Mouse (Mus musculus) heart, embryonic 14.5 days (tissue): ENCODE measurements around the gene Cdk18. TPM values are rescaled to one million over a fixed set of nuclear protein-coding genes. Genes with fewer than 3 reads are reported as not detected.

Experiments used
- ATAC-seq: fragments of 200-750 bp; cut with Nextera tagmentation; 2 replicates; pipeline ENCODE4 v1.8.0; 2017; ENCODE audit warnings: low read depth, moderate TSS enrichment; ENCODE audit not compliant: insufficient number of reproducible peaks, insufficient read depth, low FRiP score
- H3K27ac ChIP-seq, 2 experiments: fragments of 200-500 bp in 1 of 2; fragments of 300-500 bp in 1 of 2; sonication (generic) in 1 of 2; replicated peaks in 1 of 2; 2 replicates each; pipeline ENCODE4 v1.5.1; 2012 to 2014; ENCODE audit warnings: low read depth in 2 of 2, low read length in 2 of 2, control low read depth in 1 of 2, mild to moderate bottlenecking in 1 of 2, mixed read lengths in 1 of 2; ENCODE audit not compliant: control insufficient read depth in 1 of 2, insufficient read depth in 1 of 2
- H3K27me3 ChIP-seq: fragments of 300-500 bp; sonication (generic); 2 replicates; pipeline ENCODE4 v1.6.1; 2014; ENCODE audit warnings: mild to moderate bottlenecking, low read length, control low read depth; ENCODE audit not compliant: control insufficient read depth, insufficient read depth
- H3K36me3 ChIP-seq: fragments of 300-500 bp; sonication (generic); 2 replicates; pipeline ENCODE4 v1.6.1; 2014; ENCODE audit warnings: mild to moderate bottlenecking, control low read depth, low read length, mixed read lengths; ENCODE audit not compliant: control insufficient read depth, insufficient read depth
- H3K4me1 ChIP-seq, 2 experiments: fragments of 200-500 bp in 1 of 2; fragments of 300-500 bp in 1 of 2; sonication (generic) in 1 of 2; 2 replicates each; pipeline ENCODE4 v1.6.1; 2012 to 2014; ENCODE audit warnings: low read length in 2 of 2, control low read depth in 1 of 2, mixed read lengths in 1 of 2; ENCODE audit not compliant: control insufficient read depth in 2 of 2, insufficient read depth in 2 of 2
- H3K4me2 ChIP-seq: fragments of 300-500 bp; sonication (generic); 2 replicates; pipeline ENCODE4 v1.6.1; 2014; ENCODE audit warnings: mild to moderate bottlenecking, low read length
- H3K4me3 ChIP-seq, 2 experiments: fragments of 200-500 bp in 1 of 2; fragments of 300-500 bp in 1 of 2; sonication (generic) in 1 of 2; 2 replicates each; pipeline ENCODE4 v1.5.1; 2012 to 2014; ENCODE audit warnings: low read length in 2 of 2, mild to moderate bottlenecking in 2 of 2, control low read depth in 1 of 2, low read depth in 1 of 2, moderate library complexity in 1 of 2; ENCODE audit not compliant: control insufficient read depth in 1 of 2, insufficient read depth in 1 of 2
- H3K9ac ChIP-seq: fragments of 300-500 bp; sonication (generic); 2 replicates; pipeline ENCODE4 v1.6.1; 2014; ENCODE audit warnings: mild to moderate bottlenecking, low read length
- H3K9me3 ChIP-seq: fragments of 300-500 bp; sonication (generic); 2 replicates; pipeline ENCODE4 v1.6.1; 2016; ENCODE audit warnings: low read length, control low read depth; ENCODE audit not compliant: control insufficient read depth
- WGBS: fragments of 180-500 bp; shearing (Covaris S2); extraction: QIAGEN DNeasy Blood & Tissue Kit; methylation state at CpG from one replicate; pipeline ENCODE4 v1.1.7; 2014; 5-methylcytosine and 5-hydroxymethylcytosine counted together
- polyA plus RNA-seq: library from polyadenylated mRNA; unstranded; fragments of >200 nt; fragmentation: Nextera tagmentation; extraction: Ambion mirVana; gene quantifications from 2 replicates; pipeline ENCODE4 v1.2.1, GENCODE M21; 2014

Gene Cdk18
- polyA plus RNA-seq, 1 experiment from 2014 or later: 2.9 TPM

GRCm38 (mm10) chr1:132157016-132157781 is 17.7 kb upstream of the Cdk18 start:
- Histone ChIP-seq H3K27me3 (peaks cover 28% of the 10 kb centered on the region), H3K9ac (no peak overlapping the region), H3K4me2 (peak overlapping the region; percentile 42), H3K4me1 (peaks cover 6 to 12% of the 10 kb centered on the region in 2 experiments; a peak in 3 of 4 replicates), H3K4me3 (no peak overlapping the region), H3K36me3 (no peaks in the 10 kb centered on the region), H3K27ac (no peak overlapping the region), H3K9me3 (no peaks in the 10 kb centered on the region)
- 22% methylated on average over 14 of the region's 14 CpGs for WGBS
- ATAC-seq: no peak

- Histone ChIP-seq H3K36me3 (no peaks in the 10 kb centered on the region), H3K27me3 (peaks cover 28% of the 10 kb centered on the region), H3K4me1 (peaks cover 18 to 27% of the 10 kb centered on the region in 2 experiments), H3K4me2 (no peak overlapping the region), H3K9me3 (no peaks in the 10 kb centered on the region), H3K9ac (no peak overlapping the region), H3K27ac (no peak overlapping the region), H3K4me3 (no peak overlapping the region)
- no peak for ATAC-seq
- 13% methylated on average over 6 of the region's 6 CpGs for WGBS
Observed at GRCm38 (mm10) chr1:132155737-132156136, 16.3 kb upstream of the Cdk18 start.

GRCm38 (mm10) chr1:132153691-132154090 is 14.2 kb upstream of the Cdk18 start:
- H3K4me2 ChIP-seq: no peak overlapping the region
- ATAC-seq: no peak
- no peaks in the 10 kb centered on the region for H3K9me3 ChIP-seq
- peaks cover 12% of the 10 kb centered on the region for H3K27me3 ChIP-seq
- 12% methylated on average over 8 of the region's 8 CpGs for WGBS
- H3K36me3 ChIP-seq: no peaks in the 10 kb centered on the region
- H3K4me1 ChIP-seq: peaks cover 29 to 40% of the 10 kb centered on the region in 2 experiments
- H3K4me3 ChIP-seq: no peak overlapping the region
- no peak overlapping the region for H3K9ac ChIP-seq
- no peak overlapping the region for H3K27ac ChIP-seq

GRCm38 (mm10) chr1:132153086-132153690 is 13.7 kb upstream of the Cdk18 start:
- 56% methylated on average over 15 of the region's 15 CpGs for WGBS
- Histone ChIP-seq H3K27ac (no peak overlapping the region), H3K27me3 (peaks cover 8% of the 10 kb centered on the region), H3K4me1 (peaks cover 29 to 40% of the 10 kb centered on the region in 2 experiments), H3K9ac (no peak overlapping the region), H3K36me3 (no peaks in the 10 kb centered on the region), H3K4me3 (no peak overlapping the region), H3K9me3 (no peaks in the 10 kb centered on the region), H3K4me2 (no peak overlapping the region)
- no peak for ATAC-seq

- ATAC-seq: no peak
- H3K4me3 ChIP-seq: no peak overlapping the region
- WGBS: 36% methylated on average over 2 of the region's 2 CpGs
- 0 out of 2 replicates have a peak overlapping the region, but pooled peaks have one; percentile 3 for H3K4me2 ChIP-seq
- no peaks in the 10 kb centered on the region for H3K36me3 ChIP-seq
- 0 out of 4 replicates have a peak overlapping the region, but pooled peaks of 1 of the 2 experiments have one; percentile 3 for H3K27ac ChIP-seq
- no peaks in the 10 kb centered on the region for H3K9me3 ChIP-seq
- no peaks in the 10 kb centered on the region for H3K27me3 ChIP-seq
- peak overlapping the region; percentile 38; the same call in 1 of the 2 replicates for H3K9ac ChIP-seq
- H3K4me1 ChIP-seq: peaks cover 29 to 37% of the 10 kb centered on the region in 2 experiments
Observed at GRCm38 (mm10) chr1:132151908-132152307, 12.4 kb upstream of the Cdk18 start.

- H3K4me2 ChIP-seq: no peak overlapping the region
- H3K27ac ChIP-seq: no peak overlapping the region
- 0 out of 2 replicates have a peak overlapping the region, but pooled peaks have one; percentile 13 for H3K9ac ChIP-seq
- H3K27me3 ChIP-seq: no peaks in the 10 kb centered on the region
- H3K36me3 ChIP-seq: no peaks in the 10 kb centered on the region
- H3K4me3 ChIP-seq: no peak overlapping the region
- H3K9me3 ChIP-seq: no peaks in the 10 kb centered on the region
- H3K4me1 ChIP-seq: peaks cover 29 to 37% of the 10 kb centered on the region in 2 experiments
- WGBS: 66% methylated on average over 15 of the region's 15 CpGs
- no peak for ATAC-seq
Observed at GRCm38 (mm10) chr1:132150817-132151601, 11.5 kb upstream of the Cdk18 start.

- H3K36me3 ChIP-seq: no peaks in the 10 kb centered on the region
- ATAC-seq: peak; percentile 51
- peak overlapping the region; percentile 9 to 33; a peak in 1 of 4 replicates for H3K27ac ChIP-seq
- no peaks in the 10 kb centered on the region for H3K27me3 ChIP-seq
- H3K4me1 ChIP-seq: peaks cover 29 to 37% of the 10 kb centered on the region in 2 experiments
- WGBS: 9% methylated on average over 1 of the region's 1 CpGs
- H3K4me2 ChIP-seq: no peak overlapping the region
- H3K9ac ChIP-seq: peak overlapping the region; percentile 51; the same call in 1 of the 2 replicates
- H3K9me3 ChIP-seq: no peaks in the 10 kb centered on the region
- no peak overlapping the region for H3K4me3 ChIP-seq
Observed at GRCm38 (mm10) chr1:132150171-132150570, 10.7 kb upstream of the Cdk18 start.
